25 mouse cellular contexts compared by ENCODE assay signal in the genomic region with DNA sequence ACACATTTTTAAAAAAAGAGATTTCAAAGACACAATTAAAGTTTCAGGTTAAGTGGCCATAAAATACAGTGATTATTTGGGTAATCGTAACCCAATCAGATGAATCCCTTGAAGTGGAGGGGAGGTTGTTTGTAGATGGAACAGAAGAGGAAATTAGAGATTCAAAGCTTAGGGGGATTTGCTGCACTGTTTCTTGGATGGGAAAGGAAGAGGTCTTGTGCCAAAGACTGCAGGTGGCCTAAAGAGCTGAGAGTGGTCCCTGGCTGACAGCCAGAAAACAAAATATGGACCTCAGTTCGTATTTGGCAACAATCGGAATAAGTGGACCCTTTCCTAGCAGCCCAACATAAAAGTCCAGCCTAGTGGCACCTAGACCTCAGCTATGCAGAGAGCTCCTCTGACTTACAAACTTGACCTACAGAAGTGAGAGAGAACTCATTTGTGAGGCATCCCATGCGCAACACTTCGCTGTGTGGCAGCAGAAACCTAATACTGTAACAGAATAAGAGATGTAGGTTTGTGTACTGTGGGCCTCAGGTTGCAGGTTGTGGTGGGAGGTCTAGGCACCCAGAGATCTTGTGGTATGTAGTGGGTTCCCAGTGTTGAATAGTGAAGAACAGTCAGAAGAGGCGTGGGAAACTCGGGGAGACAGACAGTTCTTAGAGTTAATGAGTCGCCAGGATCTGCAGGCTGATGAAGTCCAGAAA.
DNase-seq lines count a peak whose midpoint lies in the region; ATAC-seq and TF ChIP-seq lines count a peak whose summit lies in the region.
"Had no signal": no experiment of that assay in that cellular context is flagged by ENCODE, and none has a peak within 500 bp of the region (broad histone marks: within the 10 kb centered on the region; RNA-seq: fewer than 3 reads in every experiment).

No protein-coding gene starts in this region.

- H3K4me3 ChIP-seq in forebrain, postnatal 0 days (ENCODE audit: low read depth, low read length) = no peak overlapping the region
- H3K4me3 ChIP-seq in forebrain, embryonic 12.5 days (replicated peaks) = no peak overlapping the region
- no peak overlapping the region for H3K4me3 ChIP-seq in kidney, embryonic 16.5 days (ENCODE audit: low read length)
- H3K4me3 ChIP-seq: embryonic facial prominence, embryonic 12.5 days; hindbrain, embryonic 12.5 days; limb, embryonic 13.5 days; midbrain, embryonic 12.5 days; neural tube, embryonic 13.5 days had no signal

- H3K27me3 ChIP-seq in forebrain, postnatal 0 days (ENCODE audit: insufficient read depth, low read length) = no peaks in the 10 kb centered on the region
- no peaks in the 10 kb centered on the region for H3K27me3 ChIP-seq in forebrain, embryonic 12.5 days
- H3K27me3 ChIP-seq in kidney, embryonic 16.5 days (ENCODE audit: insufficient read depth, low read length) = no peaks in the 10 kb centered on the region
- H3K27me3 ChIP-seq: embryonic facial prominence, embryonic 12.5 days; hindbrain, embryonic 12.5 days; limb, embryonic 13.5 days; midbrain, embryonic 12.5 days; neural tube, embryonic 13.5 days had no signal

- TF ChIP-seq POLR2A in brain, embryonic 14.5 days (IDR thresholded peaks at IDR 0.05; ENCODE audit: borderline replicate concordance, extremely low read depth, insufficient read depth, insufficient read length, poor library complexity, severe bottlenecking) = no peak

- no peak for ATAC-seq in forebrain, postnatal 0 days
- no peak for ATAC-seq in forebrain, embryonic 12.5 days (ENCODE audit: low FRiP score)
- peak; percentile 55; the same call in 1 of the 2 replicates for ATAC-seq in kidney, embryonic 16.5 days (ENCODE audit: low FRiP score, low TSS enrichment)
- ATAC-seq: intestine, embryonic 16.5 days had no signal

- no peak overlapping the region for H3K4me2 ChIP-seq in forebrain, postnatal 0 days (ENCODE audit: low read depth)
- no peak overlapping the region for H3K4me2 ChIP-seq in forebrain, embryonic 12.5 days
- H3K4me2 ChIP-seq in kidney, embryonic 16.5 days (replicated peaks; ENCODE audit: low read depth, low read length) = 0 out of 2 replicates have a peak overlapping the region, but pooled peaks have one; percentile 7
- H3K4me2 ChIP-seq: embryonic facial prominence, embryonic 12.5 days; hindbrain, embryonic 12.5 days; limb, embryonic 13.5 days; liver, embryonic 11.5 days; midbrain, embryonic 12.5 days; neural tube, embryonic 13.5 days had no signal

- H3K27ac ChIP-seq in forebrain, postnatal 0 days (ENCODE audit: low read depth, low read length) = no peak overlapping the region
- H3K27ac ChIP-seq in forebrain, embryonic 12.5 days = no peak overlapping the region
- H3K27ac ChIP-seq in kidney, embryonic 16.5 days (ENCODE audit: low read length) = peak overlapping the region; percentile 43; the same call in 1 of the 2 replicates
- H3K27ac ChIP-seq: embryonic facial prominence, embryonic 12.5 days; hindbrain, embryonic 12.5 days; limb, embryonic 13.5 days; midbrain, embryonic 12.5 days; neural tube, embryonic 13.5 days; stomach, postnatal 0 days had no signal

- H3K9ac ChIP-seq in forebrain, postnatal 0 days = no peak overlapping the region
- no peak overlapping the region for H3K9ac ChIP-seq in forebrain, embryonic 12.5 days
- H3K9ac ChIP-seq in kidney, embryonic 16.5 days (replicated peaks; ENCODE audit: low read length) = no peak overlapping the region
- H3K9ac ChIP-seq: embryonic facial prominence, embryonic 12.5 days; hindbrain, embryonic 12.5 days; limb, embryonic 13.5 days; midbrain, embryonic 12.5 days; neural tube, embryonic 13.5 days had no signal

- H3K36me3 ChIP-seq in forebrain, postnatal 0 days (ENCODE audit: insufficient read depth) = no peaks in the 10 kb centered on the region
- no peaks in the 10 kb centered on the region for H3K36me3 ChIP-seq in forebrain, embryonic 12.5 days (replicated peaks)
- no peaks in the 10 kb centered on the region for H3K36me3 ChIP-seq in kidney, embryonic 16.5 days (ENCODE audit: insufficient read depth, low read length)
- H3K36me3 ChIP-seq: embryonic facial prominence, embryonic 12.5 days; G1E; hindbrain, embryonic 12.5 days; limb, embryonic 13.5 days; midbrain, embryonic 12.5 days; neural tube, embryonic 13.5 days had no signal

- DNase-seq in cerebellum, postnatal 14 days = peak; percentile 18 to 29
- DNase-seq in cerebellum, adult 11 months = no peak
- DNase-seq in forebrain, postnatal 0 days = peak; percentile 21
- DNase-seq in kidney, adult 9 months = no peak
- peak; percentile 61 for DNase-seq in brain, embryonic 14.5 days (ENCODE audit: low read depth)
- DNase-seq: adrenal gland, adult 8-10 months; cerebellum, adult 2 months; cerebellum, postnatal 36 days; gastrocnemius, postnatal 10 days; kidney, postnatal 25 days; lung, postnatal 36 days; right cerebral cortex, postnatal 4 days; thymus, adult 18-20 months; thymus, postnatal 25 days had no signal

- TF ChIP-seq CTCF in forebrain, postnatal 0 days (IDR thresholded peaks at IDR 0.05; ENCODE audit: low read depth) = no peak
- TF ChIP-seq CTCF in brain, embryonic 14.5 days (IDR thresholded peaks at IDR 0.05; ENCODE audit: borderline replicate concordance, extremely low read depth, insufficient read depth, insufficient read length) = no peak

- no peaks in the 10 kb centered on the region for H3K9me3 ChIP-seq in forebrain, postnatal 0 days (ENCODE audit: low read length)
- no peaks in the 10 kb centered on the region for H3K9me3 ChIP-seq in forebrain, embryonic 12.5 days
- H3K9me3 ChIP-seq in kidney, embryonic 16.5 days (ENCODE audit: low read length) = no peaks in the 10 kb centered on the region
- H3K9me3 ChIP-seq: embryonic facial prominence, embryonic 12.5 days; G1E; hindbrain, embryonic 12.5 days; limb, embryonic 13.5 days; midbrain, embryonic 12.5 days; neural tube, embryonic 13.5 days had no signal

- no peaks in the 10 kb centered on the region for H3K4me1 ChIP-seq in forebrain, postnatal 0 days (ENCODE audit: insufficient read depth)
- H3K4me1 ChIP-seq in forebrain, embryonic 12.5 days = no peaks in the 10 kb centered on the region
- H3K4me1 ChIP-seq in kidney, embryonic 16.5 days (ENCODE audit: insufficient read depth, low read length) = peaks cover 13% of the 10 kb centered on the region
- H3K4me1 ChIP-seq: embryonic facial prominence, embryonic 12.5 days; hindbrain, embryonic 12.5 days; midbrain, embryonic 12.5 days; neural tube, embryonic 13.5 days had no signal

- WGBS in forebrain, postnatal 0 days = 62% methylated on average over 8 of the region's 8 CpGs
- 80% methylated on average over 8 of the region's 8 CpGs for WGBS in forebrain, embryonic 12.5 days
- 41% methylated on average over 8 of the region's 8 CpGs for WGBS in kidney, embryonic 16.5 days

Comparison
In these comparisons a context has a peak if more than half of its experiments do, and no peak if none do; other contexts are left out.
1. DNase-seq: peak in cerebellum, postnatal 14 days (2 of 2), forebrain, postnatal 0 days (single experiment) and brain, embryonic 14.5 days (single experiment); none in cerebellum, adult 11 months (single experiment) and kidney, adult 9 months (single experiment).